Mouse (Mus musculus): ENCODE results near the gene Gbp2b. TPM values are rescaled to one million over a fixed set of nuclear protein-coding genes. Genes with fewer than 3 reads are reported as not detected.

Gene Gbp2b
- polyA plus RNA-seq, 1 experiment from 2014 or later: not detected

GRCm38 (mm10) chr3:142577108-142577507, 17.5 kb upstream of the Gbp2b start:
- no peaks in the 10 kb centered on the region for H3K27me3 ChIP-seq
- 81% methylated on average over 3 of the region's 3 CpGs for WGBS
- H3K4me1 ChIP-seq: no peaks in the 10 kb centered on the region
- no peak overlapping the region for H3K4me3 ChIP-seq
- no peak overlapping the region for H3K4me2 ChIP-seq
- no peaks in the 10 kb centered on the region for H3K36me3 ChIP-seq
- no peak overlapping the region for H3K9ac ChIP-seq
- H3K27ac ChIP-seq: no peak overlapping the region
- no peak for ATAC-seq (ENCODE audit: insufficient number of reproducible peaks, insufficient read depth, low FRiP score, low TSS enrichment, low read depth)
- no peaks in the 10 kb centered on the region for H3K9me3 ChIP-seq

- H3K4me2 ChIP-seq: no peak overlapping the region
- H3K27me3 ChIP-seq: no peaks in the 10 kb centered on the region
- H3K36me3 ChIP-seq: no peaks in the 10 kb centered on the region
- 83% methylated on average over 4 of the region's 4 CpGs for WGBS
- H3K4me3 ChIP-seq: no peak overlapping the region
- no peak overlapping the region for H3K9ac ChIP-seq
- no peak overlapping the region for H3K27ac ChIP-seq
- H3K9me3 ChIP-seq: no peaks in the 10 kb centered on the region
- ATAC-seq (ENCODE audit: insufficient number of reproducible peaks, insufficient read depth, low FRiP score, low TSS enrichment, low read depth): no peak
- no peaks in the 10 kb centered on the region for H3K4me1 ChIP-seq
Measured at GRCm38 (mm10) chr3:142578342-142578741, 16.3 kb upstream of the Gbp2b start.

GRCm38 (mm10) chr3:142583067-142583466, 11.6 kb upstream of the Gbp2b start:
- Histone ChIP-seq H3K36me3 (no peaks in the 10 kb centered on the region), H3K9ac (no peak overlapping the region), H3K4me1 (no peaks in the 10 kb centered on the region), H3K27me3 (no peaks in the 10 kb centered on the region), H3K4me2 (no peak overlapping the region), H3K27ac (no peak overlapping the region), H3K9me3 (no peaks in the 10 kb centered on the region), H3K4me3 (no peak overlapping the region)
- 86% methylated on average over 4 of the region's 4 CpGs for WGBS
- ATAC-seq (ENCODE audit: insufficient number of reproducible peaks, insufficient read depth, low FRiP score, low TSS enrichment, low read depth): no peak

GRCm38 (mm10) chr3:142587386-142587785, 7.3 kb upstream of the Gbp2b start:
- H3K4me3 ChIP-seq: no peak overlapping the region
- H3K4me2 ChIP-seq: no peak overlapping the region
- H3K9ac ChIP-seq: no peak overlapping the region
- no peaks in the 10 kb centered on the region for H3K4me1 ChIP-seq
- ATAC-seq (ENCODE audit: insufficient number of reproducible peaks, insufficient read depth, low FRiP score, low TSS enrichment, low read depth): no peak
- H3K27me3 ChIP-seq: no peaks in the 10 kb centered on the region
- H3K27ac ChIP-seq: no peak overlapping the region
- H3K9me3 ChIP-seq: no peaks in the 10 kb centered on the region
- H3K36me3 ChIP-seq: no peaks in the 10 kb centered on the region

GRCm38 (mm10) chr3:142588888-142589287, 5.8 kb upstream of the Gbp2b start:
- Histone ChIP-seq H3K9me3 (no peaks in the 10 kb centered on the region), H3K4me1 (no peaks in the 10 kb centered on the region), H3K9ac (no peak overlapping the region), H3K4me2 (no peak overlapping the region), H3K27ac (no peak overlapping the region), H3K36me3 (no peaks in the 10 kb centered on the region), H3K27me3 (no peaks in the 10 kb centered on the region), H3K4me3 (no peak overlapping the region)
- ATAC-seq (ENCODE audit: insufficient number of reproducible peaks, insufficient read depth, low FRiP score, low TSS enrichment, low read depth): no peak
- WGBS: 70% methylated on average over 2 of the region's 2 CpGs

- ATAC-seq (ENCODE audit: insufficient number of reproducible peaks, insufficient read depth, low FRiP score, low TSS enrichment, low read depth): no peak
- 79% methylated on average over 4 of the region's 4 CpGs for WGBS
Measured at GRCm38 (mm10) chr3:142590431-142591067, 4.1 kb upstream of the Gbp2b start.

GRCm38 (mm10) chr3:142597923-142598322, 3.3 kb downstream of the Gbp2b start:
- no peaks in the 10 kb centered on the region for H3K27me3 ChIP-seq
- H3K9me3 ChIP-seq: no peaks in the 10 kb centered on the region
- H3K9ac ChIP-seq: no peak overlapping the region
- no peak overlapping the region for H3K4me3 ChIP-seq
- H3K36me3 ChIP-seq: no peaks in the 10 kb centered on the region
- no peak overlapping the region for H3K27ac ChIP-seq
- no peak overlapping the region for H3K4me2 ChIP-seq
- 80% methylated on average over 3 of the region's 3 CpGs for WGBS
- ATAC-seq (ENCODE audit: insufficient number of reproducible peaks, insufficient read depth, low FRiP score, low TSS enrichment, low read depth): no peak
- no peaks in the 10 kb centered on the region for H3K4me1 ChIP-seq

More at GRCm38 (mm10) chr3:142590431-142591067, 4.1 kb upstream of the Gbp2b start:
- Histone ChIP-seq H3K4me1 (no peaks in the 10 kb centered on the region), H3K4me3 (no peak overlapping the region), H3K27ac (no peak overlapping the region), H3K9me3 (no peaks in the 10 kb centered on the region), H3K36me3 (no peaks in the 10 kb centered on the region), H3K27me3 (no peaks in the 10 kb centered on the region), H3K4me2 (no peak overlapping the region), H3K9ac (no peak overlapping the region)

GRCm38 (mm10) chr3:142601675-142602074, 7.0 kb downstream of the Gbp2b start:
- H3K4me1 ChIP-seq: no peaks in the 10 kb centered on the region
- H3K4me2 ChIP-seq: no peak overlapping the region
- ATAC-seq (ENCODE audit: insufficient number of reproducible peaks, insufficient read depth, low FRiP score, low TSS enrichment, low read depth): no peak
- H3K4me3 ChIP-seq: no peak overlapping the region
- H3K27ac ChIP-seq: no peak overlapping the region
- no peaks in the 10 kb centered on the region for H3K36me3 ChIP-seq
- no peak overlapping the region for H3K9ac ChIP-seq
- H3K9me3 ChIP-seq: no peaks in the 10 kb centered on the region
- H3K27me3 ChIP-seq: no peaks in the 10 kb centered on the region

- 67% methylated on average over 3 of the region's 3 CpGs for WGBS
- Histone ChIP-seq H3K9me3 (no peaks in the 10 kb centered on the region), H3K4me1 (no peaks in the 10 kb centered on the region), H3K36me3 (no peaks in the 10 kb centered on the region), H3K27ac (no peak overlapping the region), H3K4me2 (no peak overlapping the region), H3K9ac (no peak overlapping the region), H3K27me3 (no peaks in the 10 kb centered on the region), H3K4me3 (no peak overlapping the region)
- ATAC-seq (ENCODE audit: insufficient number of reproducible peaks, insufficient read depth, low FRiP score, low TSS enrichment, low read depth): no peak
Measured at GRCm38 (mm10) chr3:142618658-142619057, 24.0 kb downstream of the Gbp2b start.

- Histone ChIP-seq H3K27ac (no peak overlapping the region), H3K4me2 (no peak overlapping the region), H3K4me3 (no peak overlapping the region), H3K9ac (no peak overlapping the region), H3K4me1 (no peaks in the 10 kb centered on the region), H3K36me3 (no peaks in the 10 kb centered on the region), H3K9me3 (no peaks in the 10 kb centered on the region), H3K27me3 (no peaks in the 10 kb centered on the region)
- ATAC-seq (ENCODE audit: insufficient number of reproducible peaks, insufficient read depth, low FRiP score, low TSS enrichment, low read depth): no peak
- WGBS: 34% methylated on average over 1 of the region's 1 CpGs
Measured at GRCm38 (mm10) chr3:142619606-142620005, 25.0 kb downstream of the Gbp2b start.

- H3K27ac ChIP-seq: no peak within 1 kb of the TSS
- H3K9me3 ChIP-seq: no peaks in the 10 kb centered on the region
- no peaks in the 10 kb centered on the region for H3K4me1 ChIP-seq
- peak within 1 kb of the TSS; percentile 0; the same call in 1 of the 2 replicates for H3K4me3 ChIP-seq
- H3K36me3 ChIP-seq: no peaks in the 10 kb centered on the region
- H3K27me3 ChIP-seq: no peaks in the 10 kb centered on the region
- no peak within 1 kb of the TSS for H3K9ac ChIP-seq
- no peak for ATAC-seq (ENCODE audit: insufficient number of reproducible peaks, insufficient read depth, low FRiP score, low TSS enrichment, low read depth)
- WGBS: 66% methylated on average over 4 of the region's 4 CpGs
- peak within 1 kb of the TSS; percentile 21 for H3K4me2 ChIP-seq
Measured at GRCm38 (mm10) chr3:142620111-142620955, 25.7 kb downstream of the Gbp2b start, which contains the start of gene Gbp2. Gene Gbp2 (plus strand): TSS chr3:142620602.

GRCm38 (mm10) chr3:142620956-142621562, 26.4 kb downstream of the Gbp2b start:
- Histone ChIP-seq H3K36me3 (no peaks in the 10 kb centered on the region), H3K27ac (no peak overlapping the region), H3K4me1 (no peaks in the 10 kb centered on the region), H3K9ac (no peak overlapping the region), H3K27me3 (no peaks in the 10 kb centered on the region), H3K4me2 (no peak overlapping the region), H3K9me3 (no peaks in the 10 kb centered on the region), H3K4me3 (no peak overlapping the region)
- ATAC-seq (ENCODE audit: insufficient number of reproducible peaks, insufficient read depth, low FRiP score, low TSS enrichment, low read depth): no peak
- WGBS: 52% methylated on average over 3 of the region's 3 CpGs
